Mouse (Mus musculus): ENCODE results near the gene H6pd. TPM values are rescaled to one million over a fixed set of nuclear protein-coding genes. Genes with fewer than 3 reads are reported as not detected.

The H6pd gene
- polyA plus RNA-seq, 1 experiment, result 21.8 TPM

DNA sequence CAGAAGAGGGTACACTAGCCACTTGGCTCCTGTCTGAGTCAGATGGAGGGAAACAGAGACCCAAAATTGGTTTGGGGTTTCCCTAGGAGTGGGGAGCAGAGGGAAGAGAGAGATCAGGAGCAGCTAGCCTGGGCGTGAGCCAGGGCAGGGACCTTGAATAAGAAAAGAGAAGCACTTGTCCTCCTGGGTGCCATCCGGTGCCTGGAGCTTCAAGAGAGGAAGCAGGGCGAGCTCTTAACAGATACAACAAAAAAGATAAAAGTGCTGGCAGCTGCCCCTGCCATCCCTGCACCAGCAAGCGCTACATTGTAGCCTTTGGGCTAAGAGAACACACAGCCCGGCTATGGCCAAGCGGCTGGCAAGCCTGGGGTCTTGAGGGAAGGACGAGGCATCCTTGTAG is 6.6 kb upstream of the H6pd start:
- no peak overlapping the region for H3K4me3 ChIP-seq
- no peaks in the 10 kb centered on the region for H3K36me3 ChIP-seq (ENCODE audit: control insufficient read depth, insufficient read depth)
- no peaks in the 10 kb centered on the region for H3K27me3 ChIP-seq (ENCODE audit: control insufficient read depth, insufficient read depth, insufficient read length)
- no peak overlapping the region for H3ac ChIP-seq (ENCODE audit: control insufficient read depth, insufficient read length)
- no peak overlapping the region for H3K4me2 ChIP-seq (ENCODE audit: low read depth)
- no peak for TF ChIP-seq E2F4 (IDR thresholded peaks at IDR 0.05; ENCODE audit: insufficient read depth)
- TF ChIP-seq REST (IDR thresholded peaks at IDR 0.05; ENCODE audit: insufficient read depth, insufficient read length), result no peak
- TF ChIP-seq SRF (IDR thresholded peaks at IDR 0.05; ENCODE audit: control insufficient read depth, insufficient read length, low read depth), result no peak
- no peak for TF ChIP-seq MYOG (IDR thresholded peaks at IDR 0.05; ENCODE audit: control insufficient read depth in 1 of 3, insufficient read depth in 1 of 3, insufficient read length in 2 of 3, low read depth in 2 of 3)
- TF ChIP-seq TCF3 (IDR thresholded peaks at IDR 0.05; ENCODE audit: insufficient read length, low read depth), result no peak
- TF ChIP-seq TCF12 (IDR thresholded peaks at IDR 0.05; ENCODE audit: insufficient read depth, poor library complexity, severe bottlenecking), result no peak
- TF ChIP-seq POLR2AphosphoS2 (IDR thresholded peaks at IDR 0.05; ENCODE audit: insufficient read length, low read depth), result no peak
- TF ChIP-seq CEBPB (IDR thresholded peaks at IDR 0.05; ENCODE audit: insufficient read depth, poor library complexity, severe bottlenecking), result no peak
- H3K79me2 ChIP-seq (ENCODE audit: control insufficient read depth, insufficient read depth), result no peaks in the 10 kb centered on the region

- H3K4me3 ChIP-seq, result no peak overlapping the region
- no peaks in the 10 kb centered on the region for H3K36me3 ChIP-seq (ENCODE audit: control insufficient read depth, insufficient read depth)
- TF ChIP-seq SRF (IDR thresholded peaks at IDR 0.05; ENCODE audit: control insufficient read depth, insufficient read length, low read depth) (no peak), E2F4 (IDR thresholded peaks at IDR 0.05; ENCODE audit: insufficient read depth) (no peak), MAX (IDR thresholded peaks at IDR 0.05; ENCODE audit: low read depth) (no peak), POLR2AphosphoS2 (IDR thresholded peaks at IDR 0.05; ENCODE audit: insufficient read length, low read depth) (no peak), MYOD1 (IDR thresholded peaks at IDR 0.05; ENCODE audit: control insufficient read depth in 1 of 3, insufficient read length in 2 of 3, low read depth in 2 of 3) (no peak), MYOG (IDR thresholded peaks at IDR 0.05; ENCODE audit: control insufficient read depth in 1 of 3, insufficient read depth in 1 of 3, insufficient read length in 2 of 3, low read depth in 2 of 3) (no peak)
- H3ac ChIP-seq (ENCODE audit: control insufficient read depth, insufficient read length), result no peak overlapping the region
- H3K4me2 ChIP-seq (ENCODE audit: low read depth), result no peak overlapping the region
- no peaks in the 10 kb centered on the region for H3K79me2 ChIP-seq (ENCODE audit: control insufficient read depth, insufficient read depth)
- H3K27me3 ChIP-seq (ENCODE audit: control insufficient read depth, insufficient read depth, insufficient read length), result no peaks in the 10 kb centered on the region
Observed at GRCm38 (mm10) chr4:150014378-150015091, 5.7 kb upstream of the H6pd start.

- Histone ChIP-seq H3K79me2 (ENCODE audit: control insufficient read depth, insufficient read depth) (no peaks in the 10 kb centered on the region), H3K4me3 (no peak overlapping the region), H3K27me3 (ENCODE audit: control insufficient read depth, insufficient read depth, insufficient read length) (no peaks in the 10 kb centered on the region), H3K36me3 (ENCODE audit: control insufficient read depth, insufficient read depth) (no peaks in the 10 kb centered on the region), H3ac (ENCODE audit: control insufficient read depth, insufficient read length) (no peak overlapping the region), H3K4me2 (ENCODE audit: low read depth) (no peak overlapping the region)
- TF ChIP-seq MYOD1 (IDR thresholded peaks at IDR 0.05; ENCODE audit: control insufficient read depth in 1 of 3, insufficient read length in 2 of 3, low read depth in 2 of 3), result no peak
- no peak for TF ChIP-seq CEBPB (IDR thresholded peaks at IDR 0.05; ENCODE audit: insufficient read depth, poor library complexity, severe bottlenecking)
- no peak for TF ChIP-seq TCF3 (IDR thresholded peaks at IDR 0.05; ENCODE audit: insufficient read length, low read depth)
- TF ChIP-seq MAX (IDR thresholded peaks at IDR 0.05; ENCODE audit: low read depth), result no peak
- no peak for TF ChIP-seq USF1 (IDR thresholded peaks at IDR 0.05; ENCODE audit: low read depth)
- TF ChIP-seq POLR2AphosphoS2 (IDR thresholded peaks at IDR 0.05; ENCODE audit: insufficient read length, low read depth), result no peak
- no peak for TF ChIP-seq SRF (IDR thresholded peaks at IDR 0.05; ENCODE audit: control insufficient read depth, insufficient read length, low read depth)
- TF ChIP-seq MYOG (IDR thresholded peaks at IDR 0.05; ENCODE audit: control insufficient read depth in 1 of 3, insufficient read depth in 1 of 3, insufficient read length in 2 of 3, low read depth in 2 of 3), result no peak
- TF ChIP-seq TCF12 (IDR thresholded peaks at IDR 0.05; ENCODE audit: insufficient read depth, poor library complexity, severe bottlenecking), result no peak
- TF ChIP-seq POLR2A (IDR thresholded peaks at IDR 0.05; ENCODE audit: insufficient read length, low read depth), result no peak
- TF ChIP-seq E2F4 (IDR thresholded peaks at IDR 0.05; ENCODE audit: insufficient read depth), result no peak
Observed at GRCm38 (mm10) chr4:150013805-150014204, 5.0 kb upstream of the H6pd start.

GRCm38 (mm10) chr4:150013186-150013690 is 4.4 kb upstream of the H6pd start:
- H3K4me2 ChIP-seq (ENCODE audit: low read depth), result no peak overlapping the region
- no peaks in the 10 kb centered on the region for H3K27me3 ChIP-seq (ENCODE audit: control insufficient read depth, insufficient read depth, insufficient read length)
- H3K79me2 ChIP-seq (ENCODE audit: control insufficient read depth, insufficient read depth), result no peaks in the 10 kb centered on the region
- H3K36me3 ChIP-seq (ENCODE audit: control insufficient read depth, insufficient read depth), result no peaks in the 10 kb centered on the region
- no peak for TF ChIP-seq CEBPB (IDR thresholded peaks at IDR 0.05; ENCODE audit: insufficient read depth, poor library complexity, severe bottlenecking)
- TF ChIP-seq REST (IDR thresholded peaks at IDR 0.05; ENCODE audit: insufficient read depth, insufficient read length), result no peak
- no peak for TF ChIP-seq MYOG (IDR thresholded peaks at IDR 0.05; ENCODE audit: control insufficient read depth in 1 of 3, insufficient read depth in 1 of 3, insufficient read length in 2 of 3, low read depth in 2 of 3)
- no peak for TF ChIP-seq TCF3 (IDR thresholded peaks at IDR 0.05; ENCODE audit: insufficient read length, low read depth)
- no peak for TF ChIP-seq MAX (IDR thresholded peaks at IDR 0.05; ENCODE audit: low read depth)
- TF ChIP-seq POLR2AphosphoS2 (IDR thresholded peaks at IDR 0.05; ENCODE audit: insufficient read length, low read depth), result no peak
- TF ChIP-seq E2F4 (IDR thresholded peaks at IDR 0.05; ENCODE audit: insufficient read depth), result no peak
- TF ChIP-seq USF1 (IDR thresholded peaks at IDR 0.05; ENCODE audit: low read depth), result no peak
- no peak for TF ChIP-seq MYOD1 (IDR thresholded peaks at IDR 0.05; ENCODE audit: control insufficient read depth in 1 of 3, insufficient read length in 2 of 3, low read depth in 2 of 3)
- no peak for TF ChIP-seq TCF12 (IDR thresholded peaks at IDR 0.05; ENCODE audit: insufficient read depth, poor library complexity, severe bottlenecking)
- H3ac ChIP-seq (ENCODE audit: control insufficient read depth, insufficient read length), result no peak overlapping the region
- H3K4me3 ChIP-seq, result no peak overlapping the region

DNA sequence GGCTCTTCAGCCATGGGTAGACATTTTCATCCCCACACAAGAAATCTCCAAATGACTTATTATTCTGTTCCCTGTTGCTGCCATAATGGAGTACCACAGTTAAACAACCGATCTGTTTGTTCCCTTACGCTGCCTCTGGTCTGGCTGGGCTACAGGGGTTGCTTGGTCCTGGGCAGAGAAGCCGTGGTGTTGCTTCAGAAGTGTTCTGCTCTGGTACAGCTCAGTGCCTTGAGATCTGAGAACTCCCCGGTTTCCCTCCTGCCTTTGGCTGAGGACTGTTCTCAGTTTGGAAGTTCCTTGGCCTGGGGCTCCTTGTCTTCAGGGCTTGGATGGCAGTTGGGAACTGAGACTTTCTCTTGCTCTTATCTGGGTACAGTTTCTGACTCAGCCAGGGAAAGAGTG is 3.5 kb upstream of the H6pd start:
- Histone ChIP-seq H3K27me3 (ENCODE audit: control insufficient read depth, insufficient read depth, insufficient read length) (no peaks in the 10 kb centered on the region), H3ac (ENCODE audit: control insufficient read depth, insufficient read length) (no peak overlapping the region), H3K36me3 (ENCODE audit: control insufficient read depth, insufficient read depth) (no peaks in the 10 kb centered on the region), H3K4me3 (no peak overlapping the region), H3K4me2 (ENCODE audit: low read depth) (peak overlapping the region; percentile 71), H3K79me2 (ENCODE audit: control insufficient read depth, insufficient read depth) (peaks cover 8% of the 10 kb centered on the region)
- no peak for TF ChIP-seq E2F4 (IDR thresholded peaks at IDR 0.05; ENCODE audit: insufficient read depth)
- TF ChIP-seq MYOG (IDR thresholded peaks at IDR 0.05; ENCODE audit: control insufficient read depth in 1 of 3, insufficient read depth in 1 of 3, insufficient read length in 2 of 3, low read depth in 2 of 3), result no peak
- no peak for TF ChIP-seq SRF (IDR thresholded peaks at IDR 0.05; ENCODE audit: control insufficient read depth, insufficient read length, low read depth)
- TF ChIP-seq POLR2AphosphoS2 (IDR thresholded peaks at IDR 0.05; ENCODE audit: insufficient read length, low read depth), result no peak
- no peak for TF ChIP-seq TCF12 (IDR thresholded peaks at IDR 0.05; ENCODE audit: insufficient read depth, poor library complexity, severe bottlenecking)
- no peak for TF ChIP-seq USF1 (IDR thresholded peaks at IDR 0.05; ENCODE audit: low read depth)
- no peak for TF ChIP-seq POLR2A (IDR thresholded peaks at IDR 0.05; ENCODE audit: insufficient read length, low read depth)
- TF ChIP-seq MYOD1 (IDR thresholded peaks at IDR 0.05; ENCODE audit: control insufficient read depth in 1 of 3, insufficient read length in 2 of 3, low read depth in 2 of 3), result no peak
- TF ChIP-seq TCF3 (IDR thresholded peaks at IDR 0.05; ENCODE audit: insufficient read length, low read depth), result no peak
- no peak for TF ChIP-seq REST (IDR thresholded peaks at IDR 0.05; ENCODE audit: insufficient read depth, insufficient read length)
- no peak for TF ChIP-seq CEBPB (IDR thresholded peaks at IDR 0.05; ENCODE audit: insufficient read depth, poor library complexity, severe bottlenecking)
- TF ChIP-seq MAX (IDR thresholded peaks at IDR 0.05; ENCODE audit: low read depth), result no peak

Data from myocyte (in vitro differentiated cells).